Mouse (Mus musculus) kidney, postnatal 36 days (tissue): Measurements from ENCODE around the gene Palld.

ENCODE experiments used
- DNase-seq, 2 experiments: peaks; one replicate each; pipeline ENCODE4 v3.0.0; 2021 to 2022; ENCODE audit warnings: mixed read lengths in 2 of 2

Palld gene

GRCm38 (mm10) chr8:61625656-61626210, 276.8 kb downstream of the Palld start:
- DNase-seq: peak in 1 of 2 experiments; percentile 68

GRCm38 (mm10) chr8:61623485-61624417, 278.7 kb downstream of the Palld start:
- DNase-seq: no peak

GRCm38 (mm10) chr8:61621300-61621699, 281.2 kb downstream of the Palld start:
- no peak for DNase-seq

- DNase-seq: no peak
Measured at GRCm38 (mm10) chr8:61617651-61618050, 284.8 kb downstream of the Palld start.

- DNase-seq: no peak
Measured at GRCm38 (mm10) chr8:61617049-61617448, 285.4 kb downstream of the Palld start.

GRCm38 (mm10) chr8:61615711-61616697, 286.5 kb downstream of the Palld start:
- no peak for DNase-seq

GRCm38 (mm10) chr8:61611741-61612140, 290.7 kb downstream of the Palld start:
- no peak for DNase-seq

- peak in 1 of 2 experiments; percentile 31 for DNase-seq
Measured at GRCm38 (mm10) chr8:61611077-61611476, 291.4 kb downstream of the Palld start.

- DNase-seq: peak in 1 of 2 experiments; percentile 30
Measured at GRCm38 (mm10) chr8:61610546-61610945, 291.9 kb downstream of the Palld start.

- no peak for DNase-seq
Measured at GRCm38 (mm10) chr8:61607463-61607813, 295.1 kb downstream of the Palld start.

- DNase-seq: peak; percentile 86 to 90
Measured at GRCm38 (mm10) chr8:61606795-61607462, 295.6 kb downstream of the Palld start.

- no peak for DNase-seq
Measured at GRCm38 (mm10) chr8:61604871-61605270, 297.6 kb downstream of the Palld start.

- no peak for DNase-seq
Measured at GRCm38 (mm10) chr8:61596889-61597288, 305.6 kb downstream of the Palld start.

GRCm38 (mm10) chr8:61591446-61591845, 311.0 kb downstream of the Palld start:
- DNase-seq: peak in 1 of 2 experiments; percentile 38

- peak; percentile 93 to 94 for DNase-seq
Measured at GRCm38 (mm10) chr8:61590551-61591431, 311.7 kb downstream of the Palld start.

- peak; percentile 46 to 55 for DNase-seq
Measured at GRCm38 (mm10) chr8:61589972-61590391, 312.5 kb downstream of the Palld start.

GRCm38 (mm10) chr8:61588336-61588735, 314.2 kb downstream of the Palld start:
- peak in 1 of 2 experiments; percentile 41 for DNase-seq

GRCm38 (mm10) chr8:61587731-61588130, 314.8 kb downstream of the Palld start:
- DNase-seq: no peak

- DNase-seq: no peak
Measured at GRCm38 (mm10) chr8:61586529-61586928, 316.0 kb downstream of the Palld start.

- no peak for DNase-seq
Measured at GRCm38 (mm10) chr8:61585746-61586145, 316.7 kb downstream of the Palld start.

- no peak for DNase-seq
Measured at GRCm38 (mm10) chr8:61584714-61585383, 317.6 kb downstream of the Palld start.
